Mouse (Mus musculus) ovary, adult 10 weeks (tissue): ENCODE data around the gene Prss34. TPM values are rescaled to one million over a fixed set of nuclear protein-coding genes. Genes with fewer than 3 reads are reported as not detected.

Source experiments
- polyA plus RNA-seq: library from polyadenylated mRNA; stranded (reverse); fragments of 350-450 nt; fragmentation: Illumina TruSeq; extraction: RNeasy Lipid Tissue Mini Kit (QIAGEN cat#74804); gene quantifications from one replicate; pipeline ENCODE4 v1.2.3, GENCODE M21; 2014

The Prss34 gene
- not detected for polyA plus RNA-seq

DNA sequence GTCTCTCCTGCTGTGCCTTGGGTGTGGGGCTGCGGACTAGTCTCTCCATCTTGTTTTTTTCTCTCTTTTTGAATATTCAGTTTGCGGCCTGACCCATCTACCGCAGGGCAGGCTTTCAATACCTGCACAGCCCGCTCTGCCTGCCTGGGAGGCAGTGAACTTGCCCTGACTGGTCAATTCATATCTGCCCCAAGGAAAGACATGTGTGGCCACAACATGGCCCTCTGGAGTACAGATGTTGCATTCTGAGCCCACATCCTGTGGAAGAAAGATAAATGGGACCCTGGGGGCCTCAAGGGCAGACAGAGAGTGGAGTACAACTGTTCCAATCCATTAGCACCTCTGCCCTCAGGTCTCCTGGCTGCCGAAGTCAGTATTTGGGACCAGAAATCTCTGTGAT, at the start of gene Prss34:
Gene Prss34 (plus strand): TSS at position 301 of the 400 bp plus-strand sequence.

DNA sequence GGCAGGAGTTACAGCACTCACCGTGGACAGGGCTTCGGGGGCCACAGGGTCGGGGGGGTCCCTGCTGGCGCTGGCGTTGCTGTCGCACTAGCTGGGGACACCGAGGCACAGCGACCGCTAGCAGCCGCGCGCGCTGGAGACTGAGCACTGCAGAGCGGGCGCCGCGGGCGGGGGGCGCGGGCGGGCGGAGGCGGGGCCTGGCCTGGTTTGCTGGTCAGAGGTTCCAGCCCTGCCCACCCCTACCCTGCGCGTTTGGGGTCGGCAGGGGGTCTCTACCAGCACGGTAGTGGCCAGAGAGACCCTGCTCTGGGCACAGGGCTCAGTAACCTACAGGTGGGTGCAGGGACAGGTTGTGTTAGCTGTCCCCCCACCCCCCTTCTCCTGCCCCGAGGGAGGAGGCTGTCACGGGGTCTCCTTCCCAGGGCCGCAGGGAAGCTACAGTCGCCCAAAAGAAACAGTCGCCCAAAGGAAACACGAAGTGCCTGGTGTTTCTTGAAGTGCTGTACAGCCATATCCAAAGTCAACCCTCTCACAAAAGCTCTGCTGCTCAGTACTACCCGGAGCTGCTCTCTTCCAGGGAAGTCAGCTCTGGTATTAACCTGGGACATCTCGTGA, 41.9 kb upstream of the Prss34 start, which contains the start of gene Baiap3:
Gene Baiap3 (minus strand): TSS at position 225 of the 615 bp plus-strand sequence.

DNA sequence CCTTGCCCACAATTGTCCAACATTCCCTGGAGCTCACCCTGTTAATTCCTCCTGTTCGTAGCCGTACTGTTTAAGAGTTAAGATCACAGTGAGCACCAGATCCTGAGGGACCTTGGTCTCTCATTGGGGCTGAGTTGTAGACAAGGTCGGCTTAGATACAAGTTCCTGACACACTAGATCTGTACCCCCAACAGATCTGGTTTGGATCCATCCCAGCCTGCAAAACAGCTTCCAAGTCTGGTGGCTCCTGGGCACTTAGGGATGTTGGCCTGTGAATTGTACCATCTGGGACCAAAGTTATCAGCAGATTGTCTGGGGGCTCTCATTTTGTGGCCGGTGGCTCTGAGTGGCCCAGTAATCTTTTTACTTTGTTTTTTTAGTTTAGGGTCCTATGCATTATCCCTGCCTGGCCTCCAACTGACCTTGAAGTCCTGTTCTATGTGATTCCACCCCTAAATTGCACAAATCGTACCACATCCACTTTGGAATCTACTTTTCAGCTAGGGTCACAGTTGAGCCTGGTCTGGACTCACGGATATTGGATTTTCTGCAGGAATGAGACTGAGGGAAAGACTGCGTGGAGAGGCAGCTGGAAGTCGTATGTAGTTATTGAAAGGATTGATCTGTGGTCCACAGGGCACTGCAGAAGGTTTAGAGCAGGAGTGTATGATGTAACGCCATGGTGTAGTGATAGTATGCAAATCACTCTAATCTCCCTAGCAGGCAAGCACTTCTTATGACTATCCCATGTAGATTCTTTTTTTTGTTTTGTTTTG, 23.4 kb upstream of the Prss34 start, which contains the start of gene Ube2i:
Gene Ube2i (minus strand): TSS at position 52 of the 776 bp plus-strand sequence.

DNA sequence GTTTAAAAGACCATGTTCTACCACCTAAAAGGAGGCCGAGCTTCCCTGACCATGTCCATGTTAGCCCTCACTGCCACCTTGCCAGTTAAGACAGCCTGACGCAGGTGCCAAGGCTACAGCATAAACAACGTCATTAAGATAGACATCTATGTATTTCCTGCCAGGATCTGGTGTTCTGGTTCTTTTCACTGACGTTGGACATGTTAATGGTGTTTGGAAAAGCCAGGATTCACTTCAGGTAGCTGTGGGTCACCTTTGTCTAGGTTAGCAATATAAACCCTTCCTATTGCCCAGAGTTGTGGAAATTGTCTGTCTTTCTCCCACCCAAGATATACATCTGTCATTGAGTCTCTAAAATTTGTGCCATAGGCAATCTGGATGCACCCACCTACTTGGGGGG, 10.2 kb downstream of the Prss34 start, which contains the start of gene Prss28:
Gene Prss28 (plus strand): TSS at position 301 of the 400 bp plus-strand sequence.

DNA sequence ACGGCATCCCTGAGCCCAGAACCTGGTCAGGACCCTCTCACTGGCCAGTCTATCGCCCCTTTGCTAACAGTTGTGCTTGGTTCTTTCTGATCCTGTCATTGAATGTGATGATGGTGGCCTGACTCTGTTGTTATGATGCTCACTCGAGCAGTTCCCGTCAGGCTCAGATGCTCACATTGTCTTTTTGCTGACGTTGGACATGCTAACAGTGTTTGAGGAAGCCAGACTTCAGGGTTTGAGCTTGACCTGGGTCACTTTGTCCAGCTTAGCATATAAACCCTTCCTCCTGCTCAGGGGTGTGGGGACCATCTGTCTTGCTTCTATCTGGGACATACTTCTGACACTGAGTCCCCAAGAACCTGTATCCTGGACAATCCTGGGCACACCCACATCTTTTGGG, 20.2 kb downstream of the Prss34 start, which contains the start of gene Prss29:
Gene Prss29 (plus strand): TSS at position 301 of the 400 bp plus-strand sequence.

DNA sequence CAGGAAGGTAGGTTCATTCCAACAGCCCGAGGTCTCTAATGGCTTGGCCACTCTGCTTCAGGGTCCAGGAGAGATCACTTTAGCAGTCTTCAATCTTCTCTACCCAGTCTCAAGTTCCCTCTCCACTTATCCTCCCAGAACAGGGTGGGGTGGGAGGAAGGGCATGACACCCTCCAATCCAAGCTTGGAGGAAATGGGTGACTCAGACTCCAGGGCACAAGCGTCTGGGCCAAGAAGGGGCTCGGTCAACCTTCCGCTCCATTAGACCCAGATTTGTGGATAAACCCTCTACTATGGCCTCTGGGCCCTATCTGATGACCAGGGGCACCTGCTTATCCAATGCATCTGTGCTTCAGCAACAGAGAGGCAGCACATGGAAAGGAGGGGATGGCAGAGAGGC, 47.3 kb downstream of the Prss34 start, which contains the start of gene Tpsab1:
Gene Tpsab1 (minus strand): TSS at position 101 of the 400 bp plus-strand sequence.

Other genes starting within 250 kb of the Prss34 start
- 8.2 TPM for gene Tmem204, start 214.8 kb upstream of the Prss34 start, polyA plus RNA-seq
- gene Telo2, start 182.4 kb upstream of the Prss34 start, polyA plus RNA-seq = 1.1 TPM
- gene Ptx4, start 177.6 kb upstream of the Prss34 start, polyA plus RNA-seq = not detected
- 3.7 TPM for gene Clcn7, start 165.0 kb upstream of the Prss34 start, polyA plus RNA-seq
- gene Ccdc154, start 135.9 kb upstream of the Prss34 start, polyA plus RNA-seq = not detected
- gene Gm38655, start 122.9 kb upstream of the Prss34 start, polyA plus RNA-seq = not detected
- gene BC003965, start 113.8 kb upstream of the Prss34 start, polyA plus RNA-seq = 19.2 TPM
- gene Unkl, start 110.0 kb upstream of the Prss34 start, polyA plus RNA-seq = 22.2 TPM
- gene Gnptg, start 58.3 kb upstream of the Prss34 start, polyA plus RNA-seq = 8.4 TPM
- gene Tsr3, start 58.2 kb upstream of the Prss34 start, polyA plus RNA-seq = 4.8 TPM
- not detected for gene Baiap3, start 42.0 kb upstream of the Prss34 start, polyA plus RNA-seq
- 305 TPM for gene Ube2i, start 23.8 kb upstream of the Prss34 start, polyA plus RNA-seq
- gene Prss28, start 10.3 kb downstream of the Prss34 start, polyA plus RNA-seq = not detected
- gene Prss29, start 20.3 kb downstream of the Prss34 start, polyA plus RNA-seq = not detected
- not detected for gene Tpsab1, start 47.2 kb downstream of the Prss34 start, polyA plus RNA-seq
- gene Tpsb2, start 67.9 kb downstream of the Prss34 start, polyA plus RNA-seq = not detected
- not detected for gene Tpsg1, start 70.9 kb downstream of the Prss34 start, polyA plus RNA-seq
- gene Cacna1h, start 135.4 kb downstream of the Prss34 start, polyA plus RNA-seq = 0.66 TPM
- not detected for gene Tekt4, start 156.2 kb downstream of the Prss34 start, polyA plus RNA-seq
- not detected for gene Sstr5, start 198.9 kb downstream of the Prss34 start, polyA plus RNA-seq